Mouse (Mus musculus): ENCODE measurements around the gene Alkbh4.

DNA sequence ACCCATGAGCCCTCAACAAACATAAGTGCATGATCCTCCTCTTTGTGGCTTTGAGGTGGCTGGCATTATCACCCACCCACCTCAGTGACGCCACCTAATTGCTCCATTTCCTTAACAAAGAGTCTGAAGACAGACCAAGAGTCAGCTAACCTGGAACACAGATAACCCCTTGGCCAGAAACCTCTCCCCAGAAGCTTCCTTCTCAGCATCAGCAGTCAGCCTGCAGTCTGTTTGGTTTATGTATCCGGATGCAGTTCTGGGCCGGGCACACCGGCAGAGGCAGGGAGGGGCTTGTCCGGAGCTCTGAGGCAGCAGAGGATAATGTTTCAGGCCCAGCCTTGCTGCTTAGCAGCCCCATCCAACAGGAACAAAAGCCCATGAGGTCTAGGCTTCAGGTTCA is 43.6 kb downstream of the Alkbh4 start:
- TF ChIP-seq CTCF (IDR thresholded peaks at IDR 0.05; ENCODE audit: control insufficient read depth, insufficient read depth, insufficient read length) (no peak), USF1 (IDR thresholded peaks at IDR 0.05; ENCODE audit: low read depth) (no peak)

Data from C2C12 (cell line).